Mouse (Mus musculus) urinary bladder, postnatal 14 days (tissue): Measurements from ENCODE around the gene Wdfy3.
"Not testable (repeated sequence)": the region's sequence is repeated elsewhere in the genome, so short reads cannot be mapped to it uniquely, and the experiment has no call there.

Source experiments
- DNase-seq: peaks from one replicate; pipeline ENCODE4 v3.0.0; 2021; ENCODE audit warnings: low spot score

The Wdfy3 gene

GRCm38 (mm10) chr5:101948641-101949040 is 121.1 kb downstream of the Wdfy3 start:
- DNase-seq: no peak

GRCm38 (mm10) chr5:101945731-101946130 is 124.0 kb downstream of the Wdfy3 start:
- no peak for DNase-seq

- DNase-seq: no peak
These were observed 131.7 kb downstream of the Wdfy3 start for GRCm38 (mm10) chr5:101937909-101938596.

GRCm38 (mm10) chr5:101937362-101937761 is 132.4 kb downstream of the Wdfy3 start:
- DNase-seq: no peak

- no peak for DNase-seq
These were observed 133.8 kb downstream of the Wdfy3 start for GRCm38 (mm10) chr5:101935893-101936292.

GRCm38 (mm10) chr5:101934629-101935028 is 135.1 kb downstream of the Wdfy3 start:
- DNase-seq: no peak

GRCm38 (mm10) chr5:101932971-101933810 is 136.5 kb downstream of the Wdfy3 start:
- DNase-seq: no peak

- DNase-seq: no peak
These were observed 137.7 kb downstream of the Wdfy3 start for GRCm38 (mm10) chr5:101931997-101932396.

GRCm38 (mm10) chr5:101926311-101926710 is 143.4 kb downstream of the Wdfy3 start:
- no peak for DNase-seq

- DNase-seq: no peak
These were observed 146.0 kb downstream of the Wdfy3 start for GRCm38 (mm10) chr5:101923710-101924109.

GRCm38 (mm10) chr5:101919559-101919958 is 150.2 kb downstream of the Wdfy3 start:
- DNase-seq: no peak

- DNase-seq: no peak
These were observed 160.3 kb downstream of the Wdfy3 start for GRCm38 (mm10) chr5:101909468-101909867.

GRCm38 (mm10) chr5:101905624-101906023 is 164.1 kb downstream of the Wdfy3 start:
- DNase-seq: no peak

GRCm38 (mm10) chr5:101904841-101905240 is 164.9 kb downstream of the Wdfy3 start:
- not testable (repeated sequence) for DNase-seq

GRCm38 (mm10) chr5:101902686-101903085 is 167.0 kb downstream of the Wdfy3 start:
- no peak for DNase-seq

GRCm38 (mm10) chr5:101899981-101900380 is 169.7 kb downstream of the Wdfy3 start:
- DNase-seq: no peak

GRCm38 (mm10) chr5:101896784-101897183 is 172.9 kb downstream of the Wdfy3 start:
- DNase-seq: no peak

GRCm38 (mm10) chr5:101895717-101896645 is 173.7 kb downstream of the Wdfy3 start:
- DNase-seq: no peak

- peak; percentile 28 for DNase-seq
These were observed 174.6 kb downstream of the Wdfy3 start for GRCm38 (mm10) chr5:101895119-101895518.

- DNase-seq: peak; percentile 26
These were observed 175.8 kb downstream of the Wdfy3 start for GRCm38 (mm10) chr5:101893820-101894515.

- DNase-seq: no peak
These were observed 177.9 kb downstream of the Wdfy3 start for GRCm38 (mm10) chr5:101891694-101892416.
